Mouse (Mus musculus): Measurements from ENCODE around the gene Apba2. TPM values are rescaled to one million over a fixed set of nuclear protein-coding genes. Genes with fewer than 3 reads are reported as not detected.

Gene Apba2
- polyA plus RNA-seq, 1 experiment = not detected

- no peak for TF ChIP-seq CTCF (IDR thresholded peaks at IDR 0.05; ENCODE audit: low read depth, low read length)
- TF ChIP-seq POLR2A (IDR thresholded peaks at IDR 0.05; ENCODE audit: borderline replicate concordance, low read depth, low read length) = no peak
- no peaks in the 10 kb centered on the region for H3K4me1 ChIP-seq (ENCODE audit: control insufficient read depth, insufficient read depth, low read length)
- no peak overlapping the region for H3K4me3 ChIP-seq (ENCODE audit: insufficient read depth, low read length)
- no peak overlapping the region for H3K27ac ChIP-seq (ENCODE audit: insufficient read depth, low read depth, low read length)
These were observed 3.3 kb downstream of the Apba2 start for GRCm38 (mm10) chr7:64504691-64505231.

GRCm38 (mm10) chr7:64505571-64505970, 4.1 kb downstream of the Apba2 start:
- TF ChIP-seq CTCF (IDR thresholded peaks at IDR 0.05; ENCODE audit: low read depth, low read length) (no peak), POLR2A (IDR thresholded peaks at IDR 0.05; ENCODE audit: borderline replicate concordance, low read depth, low read length) (no peak)
- Histone ChIP-seq H3K4me3 (ENCODE audit: insufficient read depth, low read length) (no peak overlapping the region), H3K4me1 (ENCODE audit: control insufficient read depth, insufficient read depth, low read length) (no peaks in the 10 kb centered on the region), H3K27ac (ENCODE audit: insufficient read depth, low read depth, low read length) (no peak overlapping the region)

DNA sequence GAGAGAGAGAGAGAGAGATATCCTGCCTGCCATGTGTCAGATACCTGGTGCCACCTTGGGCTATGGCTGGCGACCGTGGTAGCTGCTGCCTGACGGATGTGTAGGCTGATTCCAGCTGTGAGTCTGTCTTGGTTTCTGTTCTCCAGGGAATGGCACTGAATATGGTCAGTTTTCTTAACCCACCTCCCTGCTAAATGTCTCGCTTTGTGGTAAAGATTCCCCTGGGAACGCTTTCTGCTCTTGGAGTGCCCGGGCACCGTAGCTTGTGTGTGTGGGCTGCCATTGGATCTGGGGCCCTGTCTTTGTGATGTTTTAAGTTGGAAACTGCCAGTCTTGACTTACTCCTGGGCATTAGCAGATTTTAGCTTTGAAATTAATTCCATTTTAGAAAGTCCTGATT, 7.3 kb downstream of the Apba2 start:
- TF ChIP-seq CTCF (IDR thresholded peaks at IDR 0.05; ENCODE audit: low read depth, low read length) = no peak
- TF ChIP-seq POLR2A (IDR thresholded peaks at IDR 0.05; ENCODE audit: borderline replicate concordance, low read depth, low read length) = no peak

DNA sequence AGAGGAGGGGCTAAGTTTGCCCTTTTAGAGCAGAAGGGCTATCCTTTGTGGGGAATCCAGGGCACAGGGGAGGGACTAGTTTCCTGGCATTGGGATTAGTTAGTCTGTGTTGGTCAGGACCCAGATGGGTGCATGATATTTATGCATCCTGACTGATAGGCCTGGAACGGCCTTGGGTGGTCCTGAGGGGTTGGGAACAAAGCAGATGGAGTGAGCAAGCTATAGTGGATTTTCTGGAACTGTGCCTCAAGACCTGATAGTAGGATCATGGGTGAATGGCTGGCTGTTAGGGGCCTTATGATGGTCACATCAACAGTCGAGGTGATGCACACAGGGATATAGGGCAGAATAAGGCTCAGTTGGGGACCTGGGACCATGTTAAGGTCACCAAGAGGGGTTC, 8.4 kb downstream of the Apba2 start:
- no peak overlapping the region for H3K27ac ChIP-seq (ENCODE audit: insufficient read depth, low read depth, low read length)
- H3K4me1 ChIP-seq (ENCODE audit: control insufficient read depth, insufficient read depth, low read length) = no peaks in the 10 kb centered on the region
- H3K4me3 ChIP-seq (ENCODE audit: insufficient read depth, low read length) = no peak overlapping the region
- TF ChIP-seq CTCF (IDR thresholded peaks at IDR 0.05; ENCODE audit: low read depth, low read length) (no peak), POLR2A (IDR thresholded peaks at IDR 0.05; ENCODE audit: borderline replicate concordance, low read depth, low read length) (no peak)

More for the DNA sequence above, 7.3 kb downstream of the Apba2 start:
- Histone ChIP-seq H3K4me1 (ENCODE audit: control insufficient read depth, insufficient read depth, low read length) (no peaks in the 10 kb centered on the region), H3K27ac (ENCODE audit: insufficient read depth, low read depth, low read length) (no peak overlapping the region), H3K4me3 (ENCODE audit: insufficient read depth, low read length) (no peak overlapping the region)

DNA sequence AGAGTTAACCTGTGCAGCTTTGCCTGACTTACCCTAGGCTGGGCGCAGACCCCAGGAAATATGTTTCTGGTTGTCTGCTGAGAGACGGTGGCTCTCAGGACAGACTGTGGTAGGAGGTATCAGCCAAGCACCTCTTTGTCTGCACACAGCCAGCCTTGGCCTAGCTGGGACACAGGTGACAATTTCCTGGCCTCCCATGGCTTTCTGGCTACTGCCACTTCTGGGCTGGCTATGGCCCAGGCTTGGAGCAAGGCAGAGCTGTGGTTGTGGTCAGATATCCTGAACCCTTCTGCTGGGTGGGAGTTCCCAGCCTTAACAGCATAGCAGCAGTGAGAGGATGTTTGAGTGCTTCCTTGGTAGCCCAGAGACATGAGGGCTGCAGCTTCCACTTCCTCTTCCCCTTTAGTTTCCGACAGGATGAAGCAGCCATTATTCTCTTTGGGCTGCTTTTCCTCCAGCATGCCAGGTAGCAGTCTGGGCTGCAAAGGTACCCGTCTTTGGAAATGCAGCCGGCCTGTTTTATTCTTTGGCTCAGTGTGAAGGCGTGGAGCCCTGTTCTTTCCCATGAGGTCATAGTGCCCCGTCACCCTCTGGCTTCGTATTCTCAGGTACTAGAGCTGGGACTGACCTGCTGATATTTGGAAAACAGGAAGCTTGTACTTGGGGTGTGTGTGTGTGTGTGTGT, 9.2 kb downstream of the Apba2 start:
- Histone ChIP-seq H3K4me1 (ENCODE audit: control insufficient read depth, insufficient read depth, low read length) (no peaks in the 10 kb centered on the region), H3K27ac (ENCODE audit: insufficient read depth, low read depth, low read length) (no peak overlapping the region), H3K4me3 (ENCODE audit: insufficient read depth, low read length) (no peak overlapping the region)
- TF ChIP-seq POLR2A (IDR thresholded peaks at IDR 0.05; ENCODE audit: borderline replicate concordance, low read depth, low read length) (no peak), CTCF (IDR thresholded peaks at IDR 0.05; ENCODE audit: low read depth, low read length) (no peak)

- Histone ChIP-seq H3K4me1 (ENCODE audit: control insufficient read depth, insufficient read depth, low read length) (no peaks in the 10 kb centered on the region), H3K4me3 (ENCODE audit: insufficient read depth, low read length) (no peak overlapping the region), H3K27ac (ENCODE audit: insufficient read depth, low read depth, low read length) (no peak overlapping the region)
- TF ChIP-seq POLR2A (IDR thresholded peaks at IDR 0.05; ENCODE audit: borderline replicate concordance, low read depth, low read length) = no peak
- no peak for TF ChIP-seq CTCF (IDR thresholded peaks at IDR 0.05; ENCODE audit: low read depth, low read length)
These were observed 12.1 kb downstream of the Apba2 start for GRCm38 (mm10) chr7:64513621-64514020.

DNA sequence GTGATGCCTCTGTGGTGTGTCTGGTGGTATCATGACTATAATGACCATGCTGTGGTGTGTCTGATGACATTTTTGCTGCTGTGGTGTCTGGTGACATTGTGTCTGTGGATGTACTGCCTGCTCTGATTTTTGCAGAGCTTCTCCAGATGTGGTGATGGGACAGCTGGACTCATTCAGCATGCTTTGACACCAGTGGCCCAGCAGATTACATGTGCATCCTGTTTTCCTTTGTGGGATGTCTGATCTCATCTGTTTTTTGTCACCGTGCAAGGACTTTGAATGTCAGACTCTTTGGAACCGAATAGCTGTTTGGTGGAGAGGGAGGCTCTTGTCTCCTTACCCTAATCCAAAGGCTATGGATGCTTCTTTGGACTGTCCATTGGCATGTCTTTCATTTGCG, 13.8 kb downstream of the Apba2 start:
- no peak overlapping the region for H3K4me3 ChIP-seq (ENCODE audit: insufficient read depth, low read length)

DNA sequence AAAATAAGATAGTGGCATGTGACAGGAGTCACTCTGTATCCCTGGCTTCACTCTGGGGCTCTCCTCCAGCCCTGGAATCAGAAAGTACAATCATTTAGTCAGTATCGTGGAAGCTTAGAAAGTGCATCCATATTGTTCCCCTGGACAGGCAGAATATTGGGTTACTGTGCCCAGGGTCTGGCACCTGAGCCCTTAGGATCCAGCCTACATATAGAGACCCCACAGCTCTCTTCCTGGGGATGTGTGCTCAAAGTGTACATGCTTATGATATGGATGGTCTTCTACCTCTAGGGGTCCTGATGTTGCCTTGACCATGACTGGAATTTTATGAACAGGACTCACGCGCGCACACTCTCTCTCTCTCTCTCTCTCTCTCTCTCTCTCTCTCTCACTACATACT, 14.4 kb downstream of the Apba2 start:
- Histone ChIP-seq H3K27ac (ENCODE audit: insufficient read depth, low read depth, low read length) (no peak overlapping the region), H3K4me1 (ENCODE audit: control insufficient read depth, insufficient read depth, low read length) (no peaks in the 10 kb centered on the region), H3K4me3 (ENCODE audit: insufficient read depth, low read length) (no peak overlapping the region)
- TF ChIP-seq CTCF (IDR thresholded peaks at IDR 0.05; ENCODE audit: low read depth, low read length) (no peak), POLR2A (IDR thresholded peaks at IDR 0.05; ENCODE audit: borderline replicate concordance, low read depth, low read length) (no peak)

More for the DNA sequence above, 13.8 kb downstream of the Apba2 start:
- TF ChIP-seq POLR2A (IDR thresholded peaks at IDR 0.05; ENCODE audit: borderline replicate concordance, low read depth, low read length) = no peak
- TF ChIP-seq CTCF (IDR thresholded peaks at IDR 0.05; ENCODE audit: low read depth, low read length) = no peak
- H3K27ac ChIP-seq (ENCODE audit: insufficient read depth, low read depth, low read length) = no peak overlapping the region
- H3K4me1 ChIP-seq (ENCODE audit: control insufficient read depth, insufficient read depth, low read length) = no peaks in the 10 kb centered on the region

DNA sequence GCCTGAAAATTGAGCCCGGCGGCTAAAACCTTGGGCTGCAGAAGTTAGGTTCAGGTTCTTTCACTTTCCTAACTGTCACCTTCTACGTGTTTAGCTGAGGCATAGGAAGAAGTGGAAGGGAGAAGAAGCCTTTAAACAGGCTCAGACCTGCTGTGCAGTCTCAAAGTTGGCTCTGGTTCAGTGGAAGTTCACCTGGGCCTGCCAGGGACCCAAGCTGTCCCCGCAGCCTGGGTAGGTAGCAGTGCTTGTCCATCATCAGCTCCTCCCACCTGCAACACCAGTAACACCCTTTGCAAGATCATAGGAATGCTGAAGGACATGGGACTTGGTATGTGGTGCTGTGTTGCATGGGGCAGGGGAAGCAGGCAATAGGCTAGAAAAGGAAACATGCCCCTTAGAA, 17.6 kb downstream of the Apba2 start:
- TF ChIP-seq POLR2A (IDR thresholded peaks at IDR 0.05; ENCODE audit: borderline replicate concordance, low read depth, low read length) (no peak), CTCF (IDR thresholded peaks at IDR 0.05; ENCODE audit: low read depth, low read length) (no peak)
- no peak overlapping the region for H3K27ac ChIP-seq (ENCODE audit: insufficient read depth, low read depth, low read length)
- H3K4me1 ChIP-seq (ENCODE audit: control insufficient read depth, insufficient read depth, low read length) = no peaks in the 10 kb centered on the region
- no peak overlapping the region for H3K4me3 ChIP-seq (ENCODE audit: insufficient read depth, low read length)

- no peak for TF ChIP-seq POLR2A (IDR thresholded peaks at IDR 0.05; ENCODE audit: borderline replicate concordance, low read depth, low read length)
- no peak for TF ChIP-seq CTCF (IDR thresholded peaks at IDR 0.05; ENCODE audit: low read depth, low read length)
- Histone ChIP-seq H3K4me3 (ENCODE audit: insufficient read depth, low read length) (no peak overlapping the region), H3K4me1 (ENCODE audit: control insufficient read depth, insufficient read depth, low read length) (no peaks in the 10 kb centered on the region), H3K27ac (ENCODE audit: insufficient read depth, low read depth, low read length) (no peak overlapping the region)
These were observed 18.0 kb downstream of the Apba2 start for GRCm38 (mm10) chr7:64519521-64519920.
